Mouse (Mus musculus): Measurements from ENCODE around the gene Ptch1. TPM values are rescaled to one million over a fixed set of nuclear protein-coding genes. Genes with fewer than 3 reads are reported as not detected.

Ptch1 gene
- total and polyA plus RNA-seq, 2 experiments from 2014 or later, result 2.3 to 10.4 TPM

DNA sequence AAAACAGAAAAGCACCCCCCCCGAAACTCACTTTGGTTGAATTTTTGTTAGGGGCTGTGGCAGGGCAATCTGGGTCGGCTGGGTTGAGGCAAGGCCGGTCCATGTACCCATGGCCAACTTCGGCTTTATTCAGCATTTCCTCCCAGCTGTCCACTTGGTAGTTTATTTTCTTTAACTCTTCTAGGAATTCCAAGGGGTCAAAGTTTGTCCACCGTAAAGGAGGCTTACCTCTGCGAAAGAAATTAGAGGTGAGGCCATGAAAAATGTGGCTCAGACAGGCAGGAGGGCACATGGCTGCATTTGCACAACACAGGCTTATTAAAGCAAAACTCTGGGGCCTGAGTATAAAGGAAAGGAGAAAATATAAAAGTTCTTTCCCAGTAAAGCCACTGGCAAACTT lies 29.9 kb downstream of the Ptch1 start:
- no peak overlapping the region for H3K9ac ChIP-seq (replicated peaks; ENCODE audit: low read depth, low read length)
- H3K9me3 ChIP-seq (replicated peaks; ENCODE audit: control insufficient read depth, low read length), result no peaks in the 10 kb centered on the region
- no peak overlapping the region for H3K4me2 ChIP-seq (ENCODE audit: low read depth, low read length)
- WGBS, result 84% methylated on average over 6 of the region's 6 CpGs
- H3K4me3 ChIP-seq (ENCODE audit: low read depth, low read length), result no peak overlapping the region
- ATAC-seq (ENCODE audit: insufficient read depth, low read depth) (no peak), DNase-seq (ENCODE audit: low spot score) (no peak)
- no peak for TF ChIP-seq EP300 (IDR thresholded peaks at IDR 0.05; ENCODE audit: low read depth)
- TF ChIP-seq CTCF (IDR thresholded peaks at IDR 0.05; ENCODE audit: low read depth), result no peak
- no peaks in the 10 kb centered on the region for H3K27me3 ChIP-seq (ENCODE audit: control insufficient read depth, insufficient read depth, low read length)
- peaks cover 61% of the 10 kb centered on the region for H3K36me3 ChIP-seq (replicated peaks; ENCODE audit: control insufficient read depth, insufficient read depth, low read length)
- peaks cover under 1% of the 10 kb centered on the region; the same call in 1 of the 2 replicates for H3K4me1 ChIP-seq (ENCODE audit: control insufficient read depth, insufficient read depth)
- H3K27ac ChIP-seq (ENCODE audit: low read depth), result no peak overlapping the region

DNA sequence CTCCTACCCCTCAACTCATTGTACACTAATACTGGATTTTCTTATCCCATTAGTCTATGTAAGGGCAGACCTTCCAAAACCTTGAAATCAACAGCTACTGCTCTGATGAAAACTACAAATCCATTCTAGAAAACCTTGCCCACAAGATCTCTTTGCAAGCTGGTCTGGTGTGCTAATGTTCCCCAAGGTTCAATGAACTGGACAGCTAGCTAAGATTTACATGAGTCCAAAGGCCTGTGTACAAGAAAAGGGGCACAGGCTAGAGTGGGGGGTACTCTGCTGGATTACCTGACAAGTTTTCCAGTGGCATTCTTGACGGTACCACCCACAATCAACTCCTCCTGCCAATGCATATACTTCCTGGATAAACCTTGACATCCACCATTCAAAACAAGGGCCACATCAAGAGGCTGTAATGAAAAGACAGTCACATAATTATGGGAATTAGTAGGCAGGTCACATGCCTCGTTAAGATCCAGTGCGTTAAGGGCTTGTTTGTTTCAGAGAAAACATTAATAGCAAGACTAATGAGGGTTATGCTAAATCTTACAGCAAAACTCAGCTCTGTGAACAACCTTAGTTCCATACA lies 30.5 kb downstream of the Ptch1 start:
- Histone ChIP-seq H3K4me3 (ENCODE audit: low read depth, low read length) (no peak overlapping the region), H3K27ac (ENCODE audit: low read depth) (no peak overlapping the region), H3K4me1 (ENCODE audit: control insufficient read depth, insufficient read depth) (no peaks in the 10 kb centered on the region), H3K4me2 (ENCODE audit: low read depth, low read length) (no peak overlapping the region), H3K9ac (replicated peaks; ENCODE audit: low read depth, low read length) (no peak overlapping the region), H3K27me3 (ENCODE audit: control insufficient read depth, insufficient read depth, low read length) (no peaks in the 10 kb centered on the region), H3K36me3 (replicated peaks; ENCODE audit: control insufficient read depth, insufficient read depth, low read length) (peaks cover 67% of the 10 kb centered on the region), H3K9me3 (replicated peaks; ENCODE audit: control insufficient read depth, low read length) (no peaks in the 10 kb centered on the region)
- ATAC-seq (ENCODE audit: insufficient read depth, low read depth) (no peak), DNase-seq (ENCODE audit: low spot score) (no peak)
- no peak for TF ChIP-seq EP300 (IDR thresholded peaks at IDR 0.05; ENCODE audit: low read depth)
- TF ChIP-seq CTCF (IDR thresholded peaks at IDR 0.05; ENCODE audit: low read depth), result no peak
- 86% methylated on average over 3 of the region's 3 CpGs for WGBS

DNA sequence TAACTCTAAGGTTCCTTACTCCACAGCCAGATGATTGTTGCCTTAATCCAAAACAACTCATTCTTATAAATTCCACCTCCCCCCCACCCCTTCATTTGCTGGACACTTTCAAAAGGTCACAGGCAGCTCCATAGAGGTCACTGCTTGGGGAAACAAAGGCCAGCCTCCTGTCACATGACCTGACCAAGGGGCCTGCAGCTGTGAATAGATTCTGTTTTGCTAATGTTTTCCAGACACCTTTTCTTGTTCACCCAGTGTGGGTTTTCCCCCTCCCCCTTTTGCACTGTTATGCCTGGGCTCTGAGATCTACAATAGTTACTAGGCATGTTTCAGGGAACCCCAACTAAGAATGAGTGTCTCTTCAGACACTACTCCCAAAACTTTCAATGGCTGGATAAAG lies 31.9 kb downstream of the Ptch1 start:
- Histone ChIP-seq H3K4me1 (ENCODE audit: control insufficient read depth, insufficient read depth) (no peaks in the 10 kb centered on the region), H3K36me3 (replicated peaks; ENCODE audit: control insufficient read depth, insufficient read depth, low read length) (peaks cover 75% of the 10 kb centered on the region), H3K27ac (ENCODE audit: low read depth) (no peak overlapping the region), H3K4me3 (ENCODE audit: low read depth, low read length) (no peak overlapping the region), H3K27me3 (ENCODE audit: control insufficient read depth, insufficient read depth, low read length) (no peaks in the 10 kb centered on the region), H3K9me3 (replicated peaks; ENCODE audit: control insufficient read depth, low read length) (no peaks in the 10 kb centered on the region), H3K4me2 (ENCODE audit: low read depth, low read length) (no peak overlapping the region), H3K9ac (replicated peaks; ENCODE audit: low read depth, low read length) (no peak overlapping the region)
- no peak for DNase-seq (ENCODE audit: low spot score)
- ATAC-seq (ENCODE audit: insufficient read depth, low read depth), result no peak
- TF ChIP-seq EP300 (IDR thresholded peaks at IDR 0.05; ENCODE audit: low read depth) (no peak), CTCF (IDR thresholded peaks at IDR 0.05; ENCODE audit: low read depth) (no peak)

GRCm38 (mm10) chr13:63540584-63540983 lies 32.8 kb downstream of the Ptch1 start:
- no peak overlapping the region for H3K9ac ChIP-seq (replicated peaks; ENCODE audit: low read depth, low read length)
- H3K27me3 ChIP-seq (ENCODE audit: control insufficient read depth, insufficient read depth, low read length), result no peaks in the 10 kb centered on the region
- no peak overlapping the region for H3K27ac ChIP-seq (ENCODE audit: low read depth)
- no peak for TF ChIP-seq EP300 (IDR thresholded peaks at IDR 0.05; ENCODE audit: low read depth)
- DNase-seq (ENCODE audit: low spot score) (no peak), ATAC-seq (ENCODE audit: insufficient read depth, low read depth) (no peak)
- no peak overlapping the region for H3K4me3 ChIP-seq (ENCODE audit: low read depth, low read length)
- H3K36me3 ChIP-seq (replicated peaks; ENCODE audit: control insufficient read depth, insufficient read depth, low read length), result peaks cover 84% of the 10 kb centered on the region
- WGBS, result 89% methylated on average over 12 of the region's 12 CpGs
- H3K4me2 ChIP-seq (ENCODE audit: low read depth, low read length), result no peak overlapping the region
- H3K9me3 ChIP-seq (replicated peaks; ENCODE audit: control insufficient read depth, low read length), result no peaks in the 10 kb centered on the region
- H3K4me1 ChIP-seq (ENCODE audit: control insufficient read depth, insufficient read depth), result no peaks in the 10 kb centered on the region

DNA sequence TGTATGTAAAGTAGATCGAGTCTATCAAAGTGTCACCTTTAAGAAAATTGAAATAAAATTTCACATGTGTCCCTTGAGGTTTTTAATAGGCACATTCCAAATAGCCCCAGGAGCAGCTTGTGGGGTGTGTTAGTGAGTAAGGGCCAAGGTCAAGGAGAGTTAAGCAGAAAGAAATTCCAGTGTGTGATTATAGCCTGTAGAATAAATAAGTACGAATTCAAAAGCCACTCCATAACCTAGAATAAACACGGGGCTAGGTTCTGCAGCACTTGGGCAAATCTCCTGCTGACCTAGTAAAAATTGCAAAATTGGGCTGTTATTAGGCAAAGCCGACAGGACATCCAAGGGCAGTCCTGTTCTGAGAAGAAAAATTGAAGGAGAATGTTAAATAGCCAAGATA lies 38.4 kb downstream of the Ptch1 start:
- Histone ChIP-seq H3K27me3 (ENCODE audit: control insufficient read depth, insufficient read depth, low read length) (no peaks in the 10 kb centered on the region), H3K4me3 (ENCODE audit: low read depth, low read length) (no peak overlapping the region), H3K9ac (replicated peaks; ENCODE audit: low read depth, low read length) (no peak overlapping the region), H3K4me2 (ENCODE audit: low read depth, low read length) (no peak overlapping the region), H3K36me3 (replicated peaks; ENCODE audit: control insufficient read depth, insufficient read depth, low read length) (peaks cover 97% of the 10 kb centered on the region), H3K4me1 (ENCODE audit: control insufficient read depth, insufficient read depth) (no peaks in the 10 kb centered on the region), H3K9me3 (replicated peaks; ENCODE audit: control insufficient read depth, low read length) (no peaks in the 10 kb centered on the region), H3K27ac (ENCODE audit: low read depth) (no peak overlapping the region)
- 87% methylated on average over 4 of the region's 4 CpGs for WGBS
- TF ChIP-seq EP300 (IDR thresholded peaks at IDR 0.05; ENCODE audit: low read depth) (no peak), CTCF (IDR thresholded peaks at IDR 0.05; ENCODE audit: low read depth) (no peak)
- ATAC-seq (ENCODE audit: insufficient read depth, low read depth), result no peak
- DNase-seq (ENCODE audit: low spot score), result no peak

GRCm38 (mm10) chr13:63530857-63531256 lies 42.5 kb downstream of the Ptch1 start:
- Histone ChIP-seq H3K27ac (ENCODE audit: low read depth) (no peak overlapping the region), H3K9ac (replicated peaks; ENCODE audit: low read depth, low read length) (no peak overlapping the region), H3K9me3 (replicated peaks; ENCODE audit: control insufficient read depth, low read length) (no peaks in the 10 kb centered on the region), H3K36me3 (replicated peaks; ENCODE audit: control insufficient read depth, insufficient read depth, low read length) (peaks cover 76% of the 10 kb centered on the region), H3K4me3 (ENCODE audit: low read depth, low read length) (no peak overlapping the region), H3K4me1 (ENCODE audit: control insufficient read depth, insufficient read depth) (no peaks in the 10 kb centered on the region), H3K27me3 (ENCODE audit: control insufficient read depth, insufficient read depth, low read length) (no peaks in the 10 kb centered on the region), H3K4me2 (ENCODE audit: low read depth, low read length) (no peak overlapping the region)
- no peak for TF ChIP-seq EP300 (IDR thresholded peaks at IDR 0.05; ENCODE audit: low read depth)
- no peak for TF ChIP-seq CTCF (IDR thresholded peaks at IDR 0.05; ENCODE audit: low read depth)
- ATAC-seq (ENCODE audit: insufficient read depth, low read depth) (no peak), DNase-seq (ENCODE audit: low spot score) (no peak)
- 90% methylated on average over 9 of the region's 9 CpGs for WGBS
